Mouse (Mus musculus): ENCODE results near the gene Samhd1. TPM values are rescaled to one million over a fixed set of nuclear protein-coding genes. Genes with fewer than 3 reads are reported as not detected.
A peak's percentile ranks its signal among the peaks of the same experiment; 100 is the strongest.

Gene Samhd1
- polyA plus RNA-seq, 1 experiment from 2014 or later = 19.1 TPM

DNA sequence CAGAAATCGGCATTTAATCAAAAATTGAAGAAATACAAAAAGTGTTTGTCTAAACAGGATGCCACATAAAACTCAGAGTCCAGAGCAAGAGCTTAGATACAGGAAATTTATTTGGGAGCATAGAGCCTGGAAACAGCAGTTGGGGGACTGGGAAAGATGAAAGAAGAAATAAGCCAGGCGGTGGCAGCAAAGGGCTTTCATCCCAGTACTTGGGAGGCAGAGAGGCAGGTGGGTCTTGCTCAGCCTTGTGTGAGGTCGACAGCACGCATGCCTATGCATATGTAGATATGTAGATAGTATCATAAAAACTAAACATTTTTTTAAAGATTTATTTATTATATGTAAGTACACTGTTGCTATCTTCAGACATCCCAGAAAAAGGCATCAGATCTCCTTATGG lies 7.0 kb downstream of the Samhd1 start:
- Histone ChIP-seq H3K9me3 (replicated peaks; ENCODE audit: low read length) (no peaks in the 10 kb centered on the region), H3K4me2 (ENCODE audit: low read length) (no peak overlapping the region), H3K4me1 (replicated peaks; ENCODE audit: insufficient read depth, low read length) (no peaks in the 10 kb centered on the region), H3K4me3 (replicated peaks; ENCODE audit: low read depth, low read length) (no peak overlapping the region), H3K27me3 (ENCODE audit: insufficient read depth, low read length) (no peaks in the 10 kb centered on the region), H3K27ac (no peak overlapping the region), H3K9ac (ENCODE audit: low read depth, low read length) (no peak overlapping the region), H3K36me3 (ENCODE audit: insufficient read depth, low read length) (peaks cover 4% of the 10 kb centered on the region; the same call in 1 of the 2 replicates)
- peak; percentile 39 for DNase-seq (ENCODE audit: low spot score)
- 63% methylated on average over 4 of the region's 4 CpGs for WGBS
- ATAC-seq (replicated peaks; ENCODE audit: low FRiP score, low read depth) = no peak
- peak; percentile 43; the same call in 1 of the 2 replicates for TF ChIP-seq CTCF (IDR thresholded peaks at IDR 0.05; ENCODE audit: low read depth)

DNA sequence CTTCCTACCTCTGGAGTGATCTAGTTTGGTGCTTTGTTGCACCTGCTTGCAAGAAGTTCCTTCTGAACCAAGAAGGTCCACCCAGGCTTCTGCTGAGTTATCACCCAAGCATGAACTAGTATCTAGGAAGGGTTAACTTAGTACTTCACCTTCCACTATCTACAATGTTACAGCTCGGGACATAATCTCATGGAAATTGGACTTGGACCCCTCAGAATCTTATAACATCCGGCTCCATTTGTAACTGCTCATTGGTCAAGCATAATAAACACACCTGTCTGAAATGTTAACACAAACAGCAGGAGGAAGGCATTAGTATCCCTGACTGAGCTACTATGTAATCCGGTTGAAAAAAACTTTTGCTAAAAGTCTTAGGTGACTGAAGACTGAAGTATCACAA lies 7.7 kb downstream of the Samhd1 start:
- no peaks in the 10 kb centered on the region for H3K9me3 ChIP-seq (replicated peaks; ENCODE audit: low read length)
- H3K36me3 ChIP-seq (ENCODE audit: insufficient read depth, low read length) = peaks cover 4% of the 10 kb centered on the region; the same call in 1 of the 2 replicates
- no peak for ATAC-seq (replicated peaks; ENCODE audit: low FRiP score, low read depth)
- 72% methylated on average over 3 of the region's 3 CpGs for WGBS
- H3K4me2 ChIP-seq (ENCODE audit: low read length) = no peak overlapping the region
- no peaks in the 10 kb centered on the region for H3K4me1 ChIP-seq (replicated peaks; ENCODE audit: insufficient read depth, low read length)
- no peak overlapping the region for H3K27ac ChIP-seq
- no peak overlapping the region for H3K9ac ChIP-seq (ENCODE audit: low read depth, low read length)
- H3K4me3 ChIP-seq (replicated peaks; ENCODE audit: low read depth, low read length) = no peak overlapping the region
- DNase-seq (ENCODE audit: low spot score) = no peak
- no peak for TF ChIP-seq CTCF (IDR thresholded peaks at IDR 0.05; ENCODE audit: low read depth)
- H3K27me3 ChIP-seq (ENCODE audit: insufficient read depth, low read length) = no peaks in the 10 kb centered on the region

DNA sequence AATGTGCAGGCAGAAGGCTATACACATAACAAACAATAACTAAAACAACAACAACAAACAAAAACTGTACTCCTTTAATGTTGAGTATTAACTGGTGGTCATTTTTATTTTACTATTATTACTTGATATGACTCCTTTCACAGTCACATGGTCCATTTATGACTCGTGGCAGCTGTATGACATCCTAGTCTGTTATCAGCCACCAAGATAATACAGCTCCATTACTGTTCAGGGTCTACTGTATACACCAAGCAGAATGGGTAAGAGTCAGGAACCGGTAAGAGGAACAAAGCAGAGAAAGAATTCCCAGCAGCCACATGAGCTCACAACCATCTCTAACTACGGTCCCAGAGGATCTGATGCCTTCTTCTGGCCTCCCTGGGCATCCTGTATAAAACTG lies 9.8 kb downstream of the Samhd1 start:
- no peak for ATAC-seq (replicated peaks; ENCODE audit: low FRiP score, low read depth)
- Histone ChIP-seq H3K27me3 (ENCODE audit: insufficient read depth, low read length) (no peaks in the 10 kb centered on the region), H3K9me3 (replicated peaks; ENCODE audit: low read length) (no peaks in the 10 kb centered on the region), H3K36me3 (ENCODE audit: insufficient read depth, low read length) (peaks cover 11% of the 10 kb centered on the region; the same call in 1 of the 2 replicates), H3K9ac (ENCODE audit: low read depth, low read length) (no peak overlapping the region), H3K4me2 (ENCODE audit: low read length) (no peak overlapping the region), H3K4me1 (replicated peaks; ENCODE audit: insufficient read depth, low read length) (no peaks in the 10 kb centered on the region), H3K27ac (no peak overlapping the region), H3K4me3 (replicated peaks; ENCODE audit: low read depth, low read length) (no peak overlapping the region)
- 87% methylated on average over 3 of the region's 3 CpGs for WGBS
- no peak for TF ChIP-seq CTCF (IDR thresholded peaks at IDR 0.05; ENCODE audit: low read depth)
- no peak for DNase-seq (ENCODE audit: low spot score)

DNA sequence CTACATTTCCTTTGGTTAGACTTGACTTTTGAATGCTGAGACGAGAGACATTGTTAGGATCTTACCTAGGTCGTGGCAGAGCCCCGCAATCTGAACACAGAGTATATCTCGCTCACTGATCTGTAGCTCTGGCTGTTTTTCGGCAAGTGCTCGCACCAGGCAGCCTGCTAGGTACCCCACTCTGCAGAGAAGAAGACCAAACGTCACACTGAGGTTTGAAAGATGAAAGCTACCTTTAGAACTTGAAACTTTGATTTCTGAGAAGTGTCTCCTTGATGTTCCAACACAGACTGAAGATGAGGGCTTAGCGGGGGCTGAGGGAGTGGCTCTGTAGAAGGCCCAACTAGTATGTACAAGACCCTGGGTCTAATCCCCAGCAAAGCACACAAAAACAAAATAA lies 13.3 kb downstream of the Samhd1 start:
- Histone ChIP-seq H3K4me1 (replicated peaks; ENCODE audit: insufficient read depth, low read length) (no peaks in the 10 kb centered on the region), H3K4me3 (replicated peaks; ENCODE audit: low read depth, low read length) (no peak overlapping the region), H3K9ac (ENCODE audit: low read depth, low read length) (no peak overlapping the region), H3K4me2 (ENCODE audit: low read length) (no peak overlapping the region), H3K27ac (no peak overlapping the region), H3K36me3 (ENCODE audit: insufficient read depth, low read length) (peaks cover 11% of the 10 kb centered on the region; the same call in 1 of the 2 replicates), H3K9me3 (replicated peaks; ENCODE audit: low read length) (no peaks in the 10 kb centered on the region), H3K27me3 (ENCODE audit: insufficient read depth, low read length) (no peaks in the 10 kb centered on the region)
- 90% methylated on average over 8 of the region's 8 CpGs for WGBS
- TF ChIP-seq CTCF (IDR thresholded peaks at IDR 0.05; ENCODE audit: low read depth) = no peak
- DNase-seq (ENCODE audit: low spot score) (no peak), ATAC-seq (replicated peaks; ENCODE audit: low FRiP score, low read depth) (no peak)

DNA sequence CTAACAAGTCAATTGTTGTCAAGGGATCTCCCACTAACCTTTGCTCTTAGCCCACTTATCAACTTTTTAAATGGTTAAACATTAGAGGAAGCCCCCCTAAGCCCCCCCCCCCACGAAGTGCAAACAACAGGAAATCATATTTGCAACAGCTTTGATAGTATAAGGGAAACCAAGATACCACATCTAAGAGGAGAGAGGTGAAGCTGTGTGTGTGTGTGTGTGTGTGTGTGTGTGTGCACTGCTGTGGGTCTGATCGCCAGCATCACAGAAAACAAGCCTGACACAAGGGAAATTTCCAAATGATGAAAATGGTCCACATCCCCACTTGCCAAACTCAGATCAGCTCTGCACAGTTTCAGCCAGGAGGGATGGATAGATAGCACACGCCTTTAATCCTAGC lies 16.0 kb downstream of the Samhd1 start:
- TF ChIP-seq CTCF (IDR thresholded peaks at IDR 0.05; ENCODE audit: low read depth) = no peak
- Histone ChIP-seq H3K36me3 (ENCODE audit: insufficient read depth, low read length) (peaks cover 11% of the 10 kb centered on the region; the same call in 1 of the 2 replicates), H3K9ac (ENCODE audit: low read depth, low read length) (no peak overlapping the region), H3K4me1 (replicated peaks; ENCODE audit: insufficient read depth, low read length) (no peaks in the 10 kb centered on the region), H3K27ac (no peak overlapping the region), H3K27me3 (ENCODE audit: insufficient read depth, low read length) (no peaks in the 10 kb centered on the region), H3K4me2 (ENCODE audit: low read length) (no peak overlapping the region), H3K9me3 (replicated peaks; ENCODE audit: low read length) (no peaks in the 10 kb centered on the region), H3K4me3 (replicated peaks; ENCODE audit: low read depth, low read length) (no peak overlapping the region)
- DNase-seq (ENCODE audit: low spot score) = no peak
- WGBS = 78% methylated on average over 3 of the region's 3 CpGs
- ATAC-seq (replicated peaks; ENCODE audit: low FRiP score, low read depth) = no peak

DNA sequence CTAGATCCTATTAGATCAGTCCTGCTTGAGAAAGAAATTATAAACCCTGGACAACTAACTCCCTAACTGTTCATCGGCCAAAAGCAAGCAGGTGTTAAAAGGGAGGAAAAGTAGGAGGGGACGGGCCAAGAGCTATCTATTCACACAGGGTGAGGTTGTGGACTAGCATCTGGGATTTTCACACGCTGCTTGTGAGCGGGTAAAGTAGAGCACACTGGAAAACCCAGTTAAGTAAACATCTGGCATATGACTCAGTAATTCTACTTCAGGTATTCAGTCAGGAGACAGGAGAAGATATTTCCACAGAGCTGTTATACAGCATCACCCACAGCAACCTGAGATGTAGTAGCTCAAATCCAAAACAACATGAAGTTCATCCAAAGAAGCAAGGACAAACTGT lies 16.5 kb downstream of the Samhd1 start:
- DNase-seq (ENCODE audit: low spot score) (no peak), ATAC-seq (replicated peaks; ENCODE audit: low FRiP score, low read depth) (no peak)
- no peak overlapping the region for H3K9ac ChIP-seq (ENCODE audit: low read depth, low read length)
- H3K36me3 ChIP-seq (ENCODE audit: insufficient read depth, low read length) = peaks cover 16% of the 10 kb centered on the region; the same call in 1 of the 2 replicates
- no peak overlapping the region for H3K27ac ChIP-seq
- no peak for TF ChIP-seq CTCF (IDR thresholded peaks at IDR 0.05; ENCODE audit: low read depth)
- H3K27me3 ChIP-seq (ENCODE audit: insufficient read depth, low read length) = no peaks in the 10 kb centered on the region
- WGBS = 75% methylated on average over 4 of the region's 4 CpGs
- no peaks in the 10 kb centered on the region for H3K9me3 ChIP-seq (replicated peaks; ENCODE audit: low read length)
- H3K4me3 ChIP-seq (replicated peaks; ENCODE audit: low read depth, low read length) = no peak overlapping the region
- H3K4me2 ChIP-seq (ENCODE audit: low read length) = no peak overlapping the region
- H3K4me1 ChIP-seq (replicated peaks; ENCODE audit: insufficient read depth, low read length) = no peaks in the 10 kb centered on the region

DNA sequence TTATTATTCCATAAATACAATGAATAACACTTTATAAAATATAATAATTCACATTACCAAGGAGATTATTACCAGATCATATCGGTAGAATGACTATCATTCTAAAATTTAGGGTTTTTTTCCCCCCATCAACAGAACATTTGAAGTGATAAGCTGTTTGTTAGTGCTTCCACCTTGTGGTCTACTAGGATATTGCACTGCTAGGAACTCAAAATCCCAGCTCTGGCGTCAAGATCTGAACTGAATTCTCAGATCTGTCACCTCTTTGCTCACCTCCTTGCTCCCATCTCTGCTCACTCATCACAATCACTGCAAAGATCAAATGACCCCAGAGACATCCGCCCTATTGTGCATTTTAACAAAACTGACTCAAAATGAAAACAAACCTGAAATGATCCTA lies 18.1 kb downstream of the Samhd1 start:
- peak; percentile 82 for TF ChIP-seq CTCF (IDR thresholded peaks at IDR 0.05; ENCODE audit: low read depth)
- no peak overlapping the region for H3K4me2 ChIP-seq (ENCODE audit: low read length)
- peaks cover 16% of the 10 kb centered on the region; the same call in 1 of the 2 replicates for H3K36me3 ChIP-seq (ENCODE audit: insufficient read depth, low read length)
- H3K27ac ChIP-seq = no peak overlapping the region
- H3K9me3 ChIP-seq (replicated peaks; ENCODE audit: low read length) = no peaks in the 10 kb centered on the region
- DNase-seq (ENCODE audit: low spot score) (peak; percentile 67), ATAC-seq (replicated peaks; ENCODE audit: low FRiP score, low read depth) (no peak)
- H3K27me3 ChIP-seq (ENCODE audit: insufficient read depth, low read length) = no peaks in the 10 kb centered on the region
- 18% methylated on average over 3 of the region's 3 CpGs for WGBS
- no peak overlapping the region for H3K4me3 ChIP-seq (replicated peaks; ENCODE audit: low read depth, low read length)
- no peaks in the 10 kb centered on the region for H3K4me1 ChIP-seq (replicated peaks; ENCODE audit: insufficient read depth, low read length)
- no peak overlapping the region for H3K9ac ChIP-seq (ENCODE audit: low read depth, low read length)
